Mouse (Mus musculus): ENCODE measurements at regions not wholly inside any gene's neighbourhood (a gene's known extent, or its start where the extent isn't known, plus 50 kb on each side); places are given as distances from the start of the nearest gene placed in this dataset.

DNA sequence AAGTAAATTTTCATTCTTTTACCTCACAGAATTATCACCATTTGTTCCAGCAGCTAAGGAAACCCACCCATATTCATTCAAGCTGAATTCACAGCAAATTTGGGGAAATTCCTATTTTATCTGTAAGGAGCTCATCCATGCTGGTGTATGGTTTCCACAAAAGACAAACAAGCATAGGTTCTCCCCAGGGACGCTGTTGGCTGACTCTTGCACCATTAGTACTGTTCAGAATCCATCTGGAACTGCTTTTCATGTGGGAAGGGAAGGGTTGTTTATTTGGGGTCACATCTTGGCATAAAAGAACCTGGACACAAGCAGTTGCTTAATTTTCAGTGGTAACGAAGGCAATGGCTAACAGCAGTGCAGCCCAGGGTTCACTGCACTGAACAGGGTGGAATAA lies 120.2 kb downstream of the Adamts1 start:
- no peak for TF ChIP-seq POLR2A (IDR thresholded peaks at IDR 0.05; ENCODE audit: insufficient read depth, low read length)
- no peak for TF ChIP-seq EP300 (IDR thresholded peaks at IDR 0.05; ENCODE audit: insufficient read depth, low read depth, low read length)

Data from ES-Bruce4 (cell line).